Mouse (Mus musculus) lung, adult 2 months (tissue): Measurements from ENCODE around the gene Cox15.

Source experiments
- CTCF ChIP-seq: fragments of 200-500 bp; IDR thresholded peaks from 2 replicates; pipeline ENCODE4 v1.5.1; 2011; ENCODE audit warnings: mild to moderate bottlenecking, low read length, control low read depth; ENCODE audit not compliant: insufficient read depth
- POLR2A ChIP-seq: fragments of 200-500 bp; IDR thresholded peaks from 2 replicates; pipeline ENCODE4 v1.6.1; 2011; ENCODE audit warnings: low read depth, mild to moderate bottlenecking, control low read depth, low read length, borderline replicate concordance; ENCODE audit errors: extremely low read depth

DNA sequence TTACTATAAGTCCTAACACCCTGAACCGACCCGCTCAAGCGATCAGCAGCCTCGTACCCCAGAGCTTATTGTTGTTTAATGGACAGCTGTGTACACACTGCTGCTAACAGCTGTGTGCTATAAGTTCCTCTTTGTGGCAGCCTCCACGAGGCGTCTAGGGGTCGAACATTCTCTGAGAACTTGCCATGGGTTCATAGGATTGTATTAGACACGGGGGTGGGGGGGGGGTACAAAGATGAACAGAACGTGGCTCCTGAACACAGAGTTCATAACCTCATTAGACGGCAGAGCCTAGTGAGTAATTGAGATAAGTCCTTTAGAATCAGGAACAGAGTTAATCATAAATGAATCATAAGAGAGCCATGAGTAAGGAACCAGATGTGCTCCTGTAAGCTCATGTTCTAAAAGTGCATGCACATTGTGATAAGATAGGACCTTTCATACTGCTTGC, 57.3 kb downstream of the Cox15 start:
- TF ChIP-seq POLR2A (no peak), CTCF (no peak)
